Mouse (Mus musculus) neutrophil, adult 83 days (primary cell): ENCODE data around the gene Eif3k. TPM values are rescaled to one million over a fixed set of nuclear protein-coding genes. Genes with fewer than 3 reads are reported as not detected.

ENCODE experiments used
- total RNA-seq, 2 experiments: library from RNA; stranded (reverse); gene quantifications; one replicate each; pipeline ENCODE4 v1.2.4; 2023

The Eif3k gene
- total RNA-seq, result 100 to 1,000 TPM; 183 to 186 TPM

DNA sequence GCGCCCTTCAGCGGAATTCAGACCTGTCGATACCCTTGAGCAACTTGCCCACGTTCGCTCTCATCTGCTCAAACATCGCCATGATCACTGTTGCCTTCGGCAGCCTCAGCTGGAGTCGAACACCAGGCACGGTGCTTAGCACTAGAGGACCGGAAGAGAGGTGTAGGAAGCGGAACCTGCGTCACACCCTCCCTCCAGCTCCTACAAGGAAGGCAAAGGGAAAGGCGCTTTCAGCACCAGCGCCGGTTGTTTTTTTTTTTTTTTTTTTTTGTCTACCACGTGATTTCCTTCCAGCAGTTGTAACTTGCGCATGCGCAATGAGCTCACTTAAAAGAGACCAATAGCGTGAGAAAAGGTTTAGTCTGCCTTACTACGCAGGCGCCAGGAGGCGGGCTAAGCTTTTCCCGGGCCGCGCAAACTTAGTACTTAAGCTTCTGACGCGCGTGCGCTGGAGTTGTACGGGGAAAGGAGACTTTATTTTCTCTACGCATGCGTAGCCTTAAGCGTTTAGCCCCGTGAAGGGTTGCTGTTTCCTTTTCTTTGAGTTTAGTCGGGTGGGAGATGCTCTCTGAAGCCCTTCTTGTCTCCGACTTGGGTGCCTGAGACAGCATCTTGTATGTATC, at the start of gene Eif3k, which contains the start of gene Map4k1:
Gene Eif3k, minus strand, starts transcription at position 214 of the 623 bp plus-strand sequence.
Gene Map4k1, plus strand, starts transcription at position 400 of the 623 bp plus-strand sequence.

DNA sequence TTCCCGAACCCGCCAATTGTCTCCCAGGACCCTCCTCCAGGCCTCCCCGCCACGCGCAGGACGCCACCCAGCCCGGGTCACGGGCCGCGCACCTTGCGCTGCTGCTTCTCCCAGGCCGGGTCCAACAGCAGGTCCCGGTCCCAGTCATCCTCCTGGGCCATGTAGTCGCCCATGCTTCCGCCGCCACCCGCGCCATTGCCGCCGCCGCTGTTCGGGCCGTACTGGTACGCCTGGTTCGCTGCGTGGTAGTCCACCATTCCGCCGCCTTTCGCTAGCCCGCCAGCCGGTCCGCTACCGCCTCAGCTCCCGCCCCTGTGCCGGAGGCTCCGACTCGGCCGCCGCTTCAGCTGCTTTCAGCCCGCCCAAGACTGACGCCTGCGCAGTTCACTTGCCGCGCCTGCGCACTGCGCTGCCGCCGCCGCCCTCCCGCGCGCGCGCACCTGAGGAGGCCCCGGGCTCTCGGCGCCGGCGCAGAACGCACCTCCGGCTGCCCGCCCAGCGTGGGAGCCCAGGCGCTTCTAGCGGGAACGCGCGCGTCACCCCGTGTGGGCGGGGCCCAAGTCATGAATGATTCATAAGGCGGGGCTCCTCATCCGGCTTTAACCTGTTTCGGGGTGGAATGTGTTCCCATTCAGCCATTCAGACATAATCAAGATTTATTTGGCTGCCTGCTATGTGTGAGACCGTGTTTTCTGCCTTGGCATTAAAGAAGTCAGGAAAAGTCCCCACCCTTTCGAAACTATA, 19.6 kb downstream of the Eif3k start, which contains the start of gene Actn4:
Gene Actn4, minus strand, starts transcription at position 414 of the 744 bp plus-strand sequence.

Other genes with a start within 250 kb of the Eif3k start
- gene Mrps12, start 240.0 kb downstream of the Eif3k start, total RNA-seq, result 10 to 100 TPM; 18.5 to 22.3 TPM
- gene Sars2, start 239.9 kb downstream of the Eif3k start, total RNA-seq, result 1 to 10 TPM; 8.6 to 8.7 TPM
- gene Ccer2, start 225.7 kb downstream of the Eif3k start, total RNA-seq, result not detected
- gene Sirt2, start 215.1 kb downstream of the Eif3k start, total RNA-seq, result 10 to 100 TPM; 59.4 to 63.6 TPM
- 10 to 100 TPM; 34.4 to 38.3 TPM for gene Nfkbib, start 214.4 kb downstream of the Eif3k start, total RNA-seq
- gene Rinl, start 192.9 kb downstream of the Eif3k start, total RNA-seq, result 100 to 1,000 TPM in 1 of 2 experiments, 10 to 100 TPM in 1; 99.8 to 101 TPM
- 100 to 1,000 TPM; 377 to 403 TPM for gene Hnrnpl, start 173.3 kb downstream of the Eif3k start, total RNA-seq
- 100 to 1,000 TPM; 105 to 107 TPM for gene Ech1, start 156.6 kb downstream of the Eif3k start, total RNA-seq
- gene Lgals4, start 148.0 kb downstream of the Eif3k start, total RNA-seq, result 10 to 100 TPM; 16.8 to 17.5 TPM
- gene Lgals7, start 118.0 kb downstream of the Eif3k start, total RNA-seq, result not detected
- not detected for gene Capn12, start 100.4 kb downstream of the Eif3k start, total RNA-seq
- 100 to 1,000 TPM; 132 to 140 TPM for gene Actn4, start 19.5 kb downstream of the Eif3k start, total RNA-seq
- gene Map4k1, start 186 bp upstream of the Eif3k start, total RNA-seq, result 10 to 100 TPM; 39.2 to 44.9 TPM
- under 1 TPM; 0.18 to 0.20 TPM for gene Ryr1, start 143.3 kb upstream of the Eif3k start, total RNA-seq
- 100 to 1,000 TPM; 271 to 292 TPM for gene Rasgrp4, start 153.0 kb upstream of the Eif3k start, total RNA-seq
- 10 to 100 TPM; 14.4 to 18.2 TPM for gene Fam98c, start 174.4 kb upstream of the Eif3k start, total RNA-seq
- under 1 TPM; 0.24 to 0.82 TPM for gene Ggn, start 188.3 kb upstream of the Eif3k start, total RNA-seq
- 1 to 10 TPM; 2.4 to 3.0 TPM for gene Spred3, start 188.5 kb upstream of the Eif3k start, total RNA-seq
- gene Psmd8, start 198.8 kb upstream of the Eif3k start, total RNA-seq, result 100 to 1,000 TPM; 165 to 168 TPM
- gene Catsperg1, start 232.2 kb upstream of the Eif3k start, total RNA-seq, result 1 to 10 TPM; 1.3 to 2.2 TPM